Mouse (Mus musculus): ENCODE results near the gene Jaml. TPM values are rescaled to one million over a fixed set of nuclear protein-coding genes. Genes with fewer than 3 reads are reported as not detected.
"Not testable (repeated sequence)": the region's sequence is repeated elsewhere in the genome, so short reads cannot be mapped to it uniquely, and the experiment has no call there.

The Jaml gene
- total RNA-seq (2021) = under 1 TPM; 0.19 to 0.24 TPM

DNA sequence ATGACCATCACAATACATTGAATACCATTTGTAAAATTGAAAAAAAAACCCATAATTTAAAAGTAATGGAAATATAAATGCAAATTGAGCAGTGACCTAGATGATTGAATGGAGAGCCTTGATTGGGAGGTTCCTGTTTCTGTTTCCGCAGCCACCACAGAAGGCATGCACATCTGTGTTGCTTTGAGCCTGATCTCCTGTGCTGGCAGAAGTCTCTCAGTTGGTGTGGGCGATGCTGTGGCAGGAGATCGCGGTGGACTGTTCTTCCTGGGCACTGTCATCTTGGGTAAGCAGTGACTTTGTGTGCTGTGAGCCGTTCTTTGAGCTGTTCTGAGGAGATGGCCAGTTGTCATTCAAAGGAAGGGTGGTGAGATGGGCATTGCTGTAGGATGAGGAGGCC lies at the start of gene Jaml:
Gene Jaml, plus strand, starts transcription at position 173 of the 400 bp plus-strand sequence.
- intact Hi-C loops (cut with DNase I) = no loop called here
- DNase-seq = no peak

DNA sequence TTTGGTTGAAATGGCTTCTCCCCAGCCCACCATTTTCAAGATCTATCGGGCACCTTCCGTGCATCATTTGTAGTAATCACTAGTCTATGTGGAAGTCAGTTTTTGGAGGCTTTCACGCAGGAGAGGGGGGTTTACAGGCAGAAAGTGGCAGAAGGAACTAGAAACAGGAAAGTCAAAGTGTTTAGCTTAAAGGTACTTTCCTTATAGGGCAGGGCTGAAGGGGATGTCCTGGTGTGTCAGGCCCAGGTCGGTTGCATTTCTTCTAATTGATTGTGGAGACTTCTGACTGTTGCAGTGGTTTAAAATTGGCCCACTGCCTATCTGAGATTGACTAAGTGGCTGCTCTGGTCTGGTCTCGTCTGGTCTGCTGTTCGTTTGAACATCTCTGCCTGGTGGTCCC lies 48.6 kb upstream of the Jaml start:
- DNase-seq = no peak
- intact Hi-C loops (cut with DNase I) = no loop called here

DNA sequence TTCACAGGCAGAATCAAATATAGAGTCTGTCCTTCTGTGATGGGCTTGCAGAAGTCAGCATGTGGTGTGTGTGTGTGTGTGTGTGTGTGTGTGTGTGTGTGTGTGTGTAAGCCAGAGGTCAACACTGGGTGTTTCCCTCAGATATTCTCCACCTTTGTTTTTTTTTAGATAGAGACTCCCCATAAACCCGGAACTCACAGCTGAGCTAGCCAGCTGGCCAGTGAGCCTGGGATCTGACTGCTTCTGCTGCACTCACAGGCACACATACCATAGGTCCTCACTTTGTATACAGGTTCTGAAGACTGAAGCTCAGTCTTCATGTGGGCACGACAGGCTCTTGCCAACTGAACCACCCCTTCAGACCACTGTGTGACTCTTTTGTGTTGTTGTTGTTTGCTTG lies 46.7 kb upstream of the Jaml start:
- intact Hi-C loops (cut with DNase I) = no loop called here
- DNase-seq = no peak

DNA sequence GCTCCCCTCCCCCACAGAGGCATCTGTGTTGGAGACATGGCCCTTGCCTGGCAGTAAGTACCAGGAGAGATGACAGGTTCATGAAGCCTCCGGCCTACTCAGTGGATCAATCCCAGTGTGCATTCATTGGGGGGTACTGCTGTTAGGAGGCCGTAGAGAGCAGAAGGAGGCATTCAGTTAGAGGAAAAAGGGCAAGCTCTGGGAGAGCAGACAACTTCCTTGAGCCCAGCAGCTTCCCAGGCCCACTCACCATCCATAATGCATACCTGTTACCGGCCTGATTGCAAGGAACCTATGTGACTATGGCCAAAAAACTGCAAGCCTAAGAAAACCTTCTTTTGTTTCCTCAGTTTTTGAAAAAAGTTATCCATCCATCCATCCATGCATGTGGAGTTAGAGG lies 44.5 kb upstream of the Jaml start:
- DNase-seq = no peak
- intact Hi-C loops (cut with DNase I) = no loop called here

DNA sequence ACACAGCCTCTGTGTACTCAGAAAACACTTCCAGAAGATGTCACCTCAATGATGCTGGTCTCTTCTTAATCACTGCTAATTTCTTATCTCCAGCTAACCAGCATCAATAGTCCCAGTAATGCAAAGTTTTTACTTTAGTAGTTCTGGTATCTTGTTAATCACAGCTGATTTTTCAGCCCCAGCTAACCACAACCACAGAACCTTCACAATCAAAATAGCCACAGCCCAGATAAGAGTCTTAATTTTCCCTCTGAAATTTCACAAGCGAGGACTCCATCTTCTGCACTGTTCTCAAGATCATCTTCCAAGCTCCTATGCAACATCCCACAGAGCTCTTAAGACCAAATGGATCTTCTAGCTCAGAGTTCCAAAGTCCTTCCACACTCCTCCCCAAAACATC lies 41.2 kb upstream of the Jaml start:
- DNase-seq; intact Hi-C loops (cut with DNase I): not testable (repeated sequence)

DNA sequence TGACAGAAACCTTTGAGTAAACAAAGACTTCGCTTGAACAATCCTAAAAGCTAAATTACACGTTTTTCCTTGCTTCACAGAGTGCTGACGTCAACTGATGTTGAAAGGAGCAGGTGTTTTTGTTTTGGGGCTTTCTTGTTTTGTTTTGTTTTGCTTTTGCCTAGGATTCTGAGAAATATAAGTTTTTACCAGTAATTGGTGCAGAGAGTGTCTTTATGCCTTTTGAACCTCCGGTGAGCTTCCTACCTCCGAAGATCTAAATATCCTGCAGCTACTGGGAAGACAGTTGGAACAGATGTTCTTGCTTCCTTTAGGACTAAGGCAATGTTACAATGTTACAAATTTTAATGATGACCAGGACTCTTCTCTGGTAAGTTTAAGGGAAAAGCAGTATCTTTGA lies 39.5 kb upstream of the Jaml start, which contains the start of gene Mpzl2:
Gene Mpzl2, plus strand, starts transcription at position 301 of the 400 bp plus-strand sequence.
- intact Hi-C loops (cut with DNase I) = no loop called here
- DNase-seq = no peak

DNA sequence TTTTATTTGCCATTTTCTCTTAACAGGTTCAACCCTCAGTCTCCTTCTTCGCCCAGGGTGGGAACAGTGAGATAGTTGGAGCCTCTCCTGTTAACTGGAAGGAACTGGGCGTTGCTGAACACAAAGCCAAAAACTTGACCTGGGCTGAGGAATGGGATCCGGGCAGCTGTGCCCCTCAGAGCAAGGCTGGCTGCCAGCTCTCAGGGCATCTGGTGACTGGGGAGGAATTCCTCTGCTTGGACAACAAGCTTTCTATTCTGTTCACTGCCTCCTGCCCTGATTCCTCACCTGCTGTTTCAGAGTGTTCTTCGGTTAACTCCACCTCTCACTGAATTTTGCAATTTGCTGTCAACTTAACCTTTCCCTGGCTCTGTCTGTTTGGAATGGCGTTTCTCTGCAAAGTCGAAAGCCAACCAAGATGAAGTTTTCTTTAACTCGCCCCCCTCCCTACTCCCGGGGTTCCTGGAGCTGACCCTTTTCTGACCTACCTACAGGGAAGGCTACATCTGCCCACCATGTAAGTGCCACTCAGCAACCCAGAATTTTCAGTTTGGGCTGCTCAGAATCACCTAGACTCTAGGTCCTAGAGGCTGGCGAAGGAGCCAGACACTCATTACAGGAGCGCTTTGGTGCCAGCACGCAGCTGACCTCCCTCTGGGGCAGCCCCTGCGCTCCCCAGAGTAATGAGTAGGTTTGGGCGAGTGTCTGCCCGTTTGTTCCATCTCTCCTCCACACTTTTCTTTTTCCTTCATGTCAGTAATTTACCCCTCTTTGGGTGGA lies 38.7 kb upstream of the Jaml start:
- DNase-seq = no peak
- intact Hi-C loops (cut with DNase I) = no loop called here

DNA sequence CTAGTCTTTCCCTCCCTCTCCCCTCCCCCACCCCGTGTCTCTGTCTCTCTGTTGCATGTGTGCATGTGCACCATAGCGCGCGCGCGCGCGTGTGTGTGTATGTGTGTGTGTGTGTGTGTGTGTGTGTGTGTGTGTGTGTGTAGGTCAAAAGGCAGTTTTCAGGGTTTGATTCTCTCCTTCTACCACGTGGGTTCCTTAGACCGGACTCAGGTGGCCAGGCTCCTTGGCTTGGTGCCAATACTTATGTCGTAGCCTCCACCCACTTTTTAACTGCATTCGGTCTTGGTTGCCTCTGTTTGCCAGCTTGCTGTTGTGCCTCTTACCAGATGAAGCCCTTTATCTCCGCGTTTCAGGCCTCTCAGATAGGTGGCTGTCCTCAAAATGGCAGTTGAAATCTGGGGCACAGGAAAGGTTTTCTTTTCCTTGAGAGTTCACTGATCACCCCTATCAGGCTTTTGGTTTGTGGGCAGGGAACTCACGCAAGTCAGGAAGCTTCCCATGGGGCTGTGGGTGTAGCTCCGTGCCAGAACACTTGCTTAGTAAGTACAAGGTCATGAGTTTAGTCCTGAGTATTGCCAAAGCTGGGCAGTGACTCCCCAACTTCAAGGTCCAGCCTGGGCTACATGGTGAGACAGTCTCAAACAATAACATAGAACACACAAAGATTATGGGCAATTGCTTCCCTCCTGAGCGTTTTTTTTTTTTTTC lies 37.7 kb upstream of the Jaml start:
- DNase-seq = no peak
- intact Hi-C loops (cut with DNase I) = no loop called here

DNA sequence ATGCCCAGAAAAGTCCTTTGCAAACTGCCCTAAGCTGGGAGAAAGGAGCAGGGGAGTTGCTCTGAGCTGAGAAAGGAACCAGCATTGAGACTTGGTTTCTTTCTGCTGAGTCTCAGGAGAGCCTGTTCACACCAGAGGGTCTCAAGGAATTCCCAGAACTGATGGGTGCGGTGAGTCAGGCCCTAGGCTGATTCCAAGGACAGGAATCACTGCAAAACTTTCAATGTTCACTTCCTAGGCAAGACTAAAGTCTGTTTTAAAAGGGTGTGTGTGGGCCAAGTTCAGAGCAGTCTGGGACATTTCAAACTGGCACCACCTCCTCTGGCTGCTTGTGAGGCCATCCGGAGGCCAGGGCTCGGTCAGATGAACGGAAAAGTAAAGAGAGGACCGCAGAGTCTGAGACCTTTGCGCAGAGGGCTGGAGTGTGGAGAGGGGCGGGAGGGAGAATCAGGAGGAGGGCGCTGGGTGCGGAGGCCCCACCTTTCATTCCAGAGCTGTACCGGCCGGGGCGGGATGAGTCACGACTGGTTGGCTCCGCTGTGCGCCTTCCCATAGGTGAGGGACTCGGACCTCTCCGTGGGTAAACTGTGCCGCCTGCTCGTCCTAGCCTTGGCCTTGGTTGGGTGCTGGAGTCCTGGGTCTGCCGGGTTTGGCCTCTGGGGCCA lies 36.8 kb upstream of the Jaml start:
- no peak for DNase-seq
- intact Hi-C loops (cut with DNase I) = no loop called here

DNA sequence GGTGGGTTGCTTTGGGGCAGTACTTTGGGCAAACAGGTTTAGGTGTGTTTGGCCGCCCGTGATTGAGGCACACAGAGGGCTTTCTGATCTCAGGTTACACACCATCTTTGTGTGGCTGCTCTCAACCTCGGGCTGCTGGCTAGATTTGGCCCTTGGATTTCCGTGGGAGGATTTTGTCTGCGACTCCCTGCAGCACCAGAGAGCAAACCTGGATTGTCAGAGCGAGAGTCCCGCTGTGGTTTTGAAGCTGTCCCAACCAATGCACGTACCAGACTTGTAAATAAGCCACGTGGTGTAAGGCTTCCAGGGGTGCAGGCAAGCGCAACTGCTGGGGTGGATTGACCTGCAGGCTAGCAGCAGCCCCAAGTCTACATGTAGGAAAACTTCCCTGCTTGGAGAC lies 36.0 kb upstream of the Jaml start:
- intact Hi-C loops (cut with DNase I) = no loop called here

DNA sequence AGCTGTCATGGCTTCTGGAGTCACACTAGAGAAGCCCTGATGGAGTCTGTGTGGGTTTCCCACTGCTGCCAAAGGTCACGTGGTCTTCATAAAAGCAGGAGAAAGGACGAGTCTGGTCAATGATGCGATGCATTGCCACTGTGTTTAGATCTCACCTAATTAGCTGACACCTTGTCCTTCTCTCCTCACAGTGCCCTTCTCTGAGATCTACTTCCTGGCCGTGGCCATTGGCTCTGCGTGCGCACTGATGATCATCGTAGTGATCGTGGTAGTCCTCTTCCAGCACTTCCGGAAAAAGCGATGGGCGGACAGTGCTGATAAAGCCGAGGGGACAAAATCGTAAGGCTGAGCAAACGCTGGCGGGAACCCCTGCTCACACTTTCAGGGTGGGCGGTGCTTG lies 32.0 kb upstream of the Jaml start:
- DNase-seq = no peak
- intact Hi-C loops (cut with DNase I) = no loop called here

More for the DNA sequence above, 36.0 kb upstream of the Jaml start:
- DNase-seq = no peak

DNA sequence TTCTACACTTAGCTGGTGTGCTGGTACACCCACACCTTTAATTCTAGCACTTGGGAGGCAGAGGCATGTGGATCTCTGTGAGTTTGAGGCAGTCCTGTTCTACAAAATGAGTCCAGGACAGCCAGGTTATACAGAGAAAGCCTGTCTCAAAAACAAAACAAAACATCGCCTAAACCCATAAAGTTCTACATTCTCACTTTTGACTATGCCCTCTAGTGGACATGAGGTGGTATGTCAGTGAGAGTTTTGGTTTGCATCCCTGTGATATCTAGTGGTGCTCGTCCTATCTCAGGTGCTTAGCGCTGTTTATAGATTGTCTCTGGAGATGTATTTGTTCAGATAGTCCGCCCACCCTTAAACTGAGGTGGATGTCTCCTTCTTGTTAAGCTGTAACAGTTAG lies 30.5 kb upstream of the Jaml start:
- DNase-seq = peak in 1 of 2 experiments; percentile 17
- intact Hi-C loops (cut with DNase I) = loop anchor here (1.0 kb wide), 1 partner anchor 25 kb away; no protein-coding TSS in a partner anchor

DNA sequence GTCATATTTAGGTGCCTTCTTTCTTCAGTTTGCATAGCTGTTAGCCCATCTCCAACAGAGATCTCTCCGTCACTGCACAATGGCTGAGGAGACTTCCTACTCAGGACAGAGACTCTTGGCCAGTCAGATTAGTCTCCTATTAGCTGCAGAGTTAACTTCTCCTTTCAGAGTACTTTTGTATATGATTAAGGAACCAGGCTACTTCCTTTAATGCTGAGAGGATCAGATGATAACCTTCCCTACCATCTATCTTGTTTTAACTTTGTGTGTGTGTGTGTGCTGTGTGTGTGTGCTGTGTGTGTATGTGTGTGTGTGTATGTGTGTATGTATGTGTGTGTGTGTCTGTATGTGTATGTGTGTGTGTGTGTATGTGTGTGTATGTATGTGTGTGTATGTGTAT lies 29.3 kb upstream of the Jaml start:
- no peak for DNase-seq

DNA sequence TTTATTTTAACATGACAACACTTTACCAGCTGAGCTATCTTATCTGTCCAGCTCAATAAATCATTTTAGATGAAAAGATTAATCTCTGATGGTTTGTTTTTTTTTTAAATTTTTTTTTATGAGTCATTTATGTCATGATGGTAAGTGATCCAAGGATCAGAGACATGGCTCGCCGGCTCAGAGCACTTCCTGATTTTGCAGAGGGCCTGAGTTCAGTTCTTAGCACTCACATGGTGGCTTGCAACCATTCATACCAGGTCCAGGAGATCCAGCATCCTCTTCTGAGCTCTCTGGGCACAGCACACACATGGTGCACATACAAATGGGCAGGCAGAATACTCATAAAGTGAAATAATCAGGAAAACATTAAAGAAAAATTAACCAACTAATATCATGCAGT lies 28.7 kb upstream of the Jaml start:
- intact Hi-C loops (cut with DNase I) = no loop called here
- no peak for DNase-seq

More for the DNA sequence above, 29.3 kb upstream of the Jaml start:
- intact Hi-C loops (cut with DNase I) = no loop called here

DNA sequence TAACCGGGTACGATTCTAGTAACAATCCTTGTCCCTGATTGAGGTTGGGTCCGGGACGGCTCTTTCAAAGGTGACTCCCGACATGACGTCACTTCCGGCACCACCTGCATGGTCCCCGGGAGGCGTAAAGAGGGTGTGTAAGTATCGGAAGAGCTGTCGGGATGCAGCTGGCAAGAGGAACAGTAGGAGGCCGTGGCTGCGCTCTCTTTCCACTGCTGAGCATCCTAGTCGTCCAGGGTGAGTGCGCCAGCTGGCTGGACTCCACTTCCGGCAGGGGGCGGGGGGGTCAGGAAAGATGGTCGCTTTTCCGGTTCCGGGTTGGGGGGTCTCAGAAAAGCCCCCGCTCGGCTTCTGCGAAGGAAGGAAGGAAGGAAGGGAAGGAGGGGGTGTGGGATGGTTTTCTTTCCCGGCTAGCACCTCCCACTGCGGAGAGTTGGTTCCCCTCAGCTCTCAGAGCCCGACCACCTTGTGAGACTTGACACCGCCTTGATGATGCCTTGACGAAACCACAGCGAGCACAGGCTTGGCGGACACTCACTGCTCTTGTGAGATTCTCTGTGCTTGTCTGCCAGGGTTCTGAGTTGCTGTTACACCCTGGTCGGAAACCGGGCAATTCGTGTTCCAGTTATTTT lies 23.8 kb upstream of the Jaml start, which contains the start of gene Mpzl3:
Gene Mpzl3, plus strand, starts transcription at position 105 of the 632 bp plus-strand sequence.
- intact Hi-C loops (cut with DNase I) = no loop called here
- DNase-seq = peak; percentile 71 to 77

DNA sequence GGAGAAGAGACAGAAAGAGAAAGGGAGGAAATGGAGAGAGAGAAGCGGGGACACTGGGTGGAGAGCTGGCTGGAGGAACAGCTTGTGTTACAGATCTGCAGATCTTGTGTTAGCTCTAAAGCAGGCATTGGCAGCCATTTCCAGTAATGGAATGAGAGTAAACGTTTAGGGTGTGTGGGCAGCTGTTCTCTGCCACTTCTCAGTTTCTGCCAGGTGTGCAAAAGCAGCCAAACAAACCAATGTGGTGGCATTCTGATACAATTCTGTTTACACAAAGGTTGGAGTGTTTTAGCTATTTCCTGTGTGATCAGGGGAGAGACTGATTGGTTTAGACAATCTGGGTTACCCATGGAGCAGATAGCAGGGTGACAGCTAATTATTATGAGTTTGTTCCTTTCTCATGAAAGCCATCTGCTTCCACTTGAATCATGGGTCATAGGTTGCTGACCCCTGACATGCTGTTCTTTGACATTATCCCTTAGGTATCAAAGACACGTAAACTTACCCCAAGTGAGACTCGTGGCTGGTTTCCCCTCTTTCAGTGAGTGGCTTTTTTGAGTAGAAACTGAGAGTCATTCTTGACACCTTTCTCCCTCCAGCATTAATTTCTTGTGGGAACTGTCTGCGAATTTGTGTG lies 20.6 kb upstream of the Jaml start:
- intact Hi-C loops (cut with DNase I) = no loop called here
- no peak for DNase-seq

DNA sequence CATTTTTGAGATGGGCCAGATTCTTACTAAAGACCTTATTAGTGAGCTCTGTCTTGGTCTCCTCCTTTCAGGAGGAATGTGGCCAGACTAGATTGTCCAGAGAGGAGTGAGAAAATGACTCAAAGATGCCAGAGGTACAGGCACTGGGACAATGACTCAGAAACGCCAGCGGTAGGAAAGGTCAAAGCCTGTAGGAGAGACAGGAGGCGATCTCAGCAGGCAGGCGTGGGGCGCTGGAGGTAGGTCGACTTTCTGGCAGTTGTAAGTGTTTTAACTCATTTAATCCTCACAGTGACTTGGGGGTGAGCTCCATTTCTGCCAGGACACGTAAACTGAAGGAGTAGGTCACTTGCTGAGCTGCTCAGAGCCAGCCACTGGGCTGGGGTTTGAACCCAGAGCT lies 18.8 kb upstream of the Jaml start:
- DNase-seq = no peak
- intact Hi-C loops (cut with DNase I) = no loop called here

DNA sequence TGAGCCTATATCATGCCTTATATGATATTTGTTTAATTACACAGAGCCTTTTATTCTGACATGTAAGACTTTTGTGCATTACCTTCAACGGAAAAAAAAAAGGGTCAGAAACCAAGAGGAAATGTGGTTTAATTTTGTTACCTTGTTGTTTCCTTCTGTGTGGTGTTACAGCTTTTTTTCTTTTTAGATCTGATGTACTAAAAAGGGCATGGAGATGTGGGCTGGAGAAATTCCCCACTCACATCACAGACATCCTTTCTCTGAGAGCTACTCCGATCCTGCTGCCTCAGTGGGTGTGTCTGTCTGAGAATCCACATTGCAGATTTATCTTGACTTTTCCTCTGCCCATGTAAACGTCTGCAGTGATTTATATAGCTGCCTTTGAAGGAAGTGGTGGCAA lies 16.3 kb upstream of the Jaml start:
- intact Hi-C loops (cut with DNase I) = no loop called here
- DNase-seq = no peak

DNA sequence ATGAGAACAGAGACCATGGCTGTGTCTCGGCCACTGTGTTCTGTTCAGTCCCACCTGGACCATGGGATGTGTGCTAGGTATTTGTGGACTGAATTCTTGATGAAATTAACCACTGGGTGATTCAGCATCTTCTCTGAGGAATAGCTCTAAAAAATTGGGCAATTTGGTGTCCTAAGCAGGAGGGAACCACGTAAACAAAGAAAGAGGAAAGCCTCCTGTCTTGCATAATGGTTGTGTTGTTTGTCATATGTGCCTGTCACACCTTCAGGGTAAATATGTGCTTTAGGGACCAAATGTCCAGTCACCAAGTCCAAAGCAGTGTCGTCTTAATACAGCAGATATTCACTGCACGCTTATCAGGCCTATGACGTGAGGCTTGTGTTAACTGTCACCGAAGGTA lies 14.6 kb upstream of the Jaml start:
- intact Hi-C loops (cut with DNase I) = no loop called here
- DNase-seq = no peak

DNA sequence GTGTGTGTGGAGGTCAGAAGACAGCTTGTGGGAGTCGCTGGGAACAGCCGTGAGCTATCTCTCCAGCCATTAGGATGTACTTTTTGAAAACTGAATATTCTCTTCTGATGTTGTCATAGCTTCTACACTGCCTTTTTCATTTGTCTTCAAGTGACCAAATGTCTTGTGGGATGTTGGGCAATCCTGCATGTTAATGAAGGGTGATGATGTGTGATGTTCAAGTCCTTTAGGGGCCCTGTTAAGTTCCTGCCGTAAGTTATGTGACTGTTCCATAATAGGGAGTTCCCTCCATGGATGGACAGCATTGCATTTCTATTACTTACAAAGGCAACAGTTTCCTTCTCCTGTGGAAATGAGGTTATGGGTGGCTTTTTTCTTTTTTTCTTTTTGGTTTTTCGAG lies 12.2 kb upstream of the Jaml start:
- DNase-seq = no peak
- intact Hi-C loops (cut with DNase I) = no loop called here

DNA sequence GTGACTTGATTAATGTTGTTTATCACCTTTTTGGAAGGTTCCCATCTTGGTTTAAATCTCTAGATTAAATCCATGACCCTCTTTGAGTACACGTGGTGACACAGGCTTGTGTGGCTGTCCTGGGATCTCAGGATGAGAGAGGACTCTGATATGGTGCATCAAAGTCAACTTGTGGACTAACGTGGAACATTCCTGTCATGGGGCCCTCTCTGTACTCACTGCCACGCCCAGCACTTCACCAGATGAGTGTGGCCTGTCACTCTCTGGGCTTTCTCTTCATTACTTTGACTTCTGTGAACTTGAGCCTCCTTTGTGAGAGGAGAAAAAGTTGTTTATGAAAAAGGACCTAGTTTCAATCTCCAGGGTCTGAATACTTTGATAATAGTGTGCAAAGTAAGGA lies 7.2 kb upstream of the Jaml start:
- no peak for DNase-seq
- intact Hi-C loops (cut with DNase I) = no loop called here

All from heart, postnatal 36 days (tissue).